Mouse (Mus musculus) midbrain, postnatal 0 days (tissue): Measurements from ENCODE around the gene Tfr2. TPM values are rescaled to one million over a fixed set of nuclear protein-coding genes. Genes with fewer than 3 reads are reported as not detected.

Experiments
- ATAC-seq: fragments of 200-750 bp; cut with Nextera tagmentation; 2 replicates; pipeline ENCODE4 v1.8.0; 2017; ENCODE audit warnings: moderate number of reproducible peaks, mild to moderate bottlenecking, moderate TSS enrichment, moderate library complexity; ENCODE audit not compliant: low FRiP score
- DNase-seq: peaks from one replicate; pipeline ENCODE4 v3.0.0-alpha.2; 2015; ENCODE audit warnings: low spot score
- H3K27ac ChIP-seq: fragments of 300-500 bp; sonication (generic); 2 replicates; pipeline ENCODE4 v1.5.1; 2014; ENCODE audit warnings: low read depth, mild to moderate bottlenecking, low read length, mixed read lengths
- H3K27me3 ChIP-seq: fragments of 300-500 bp; sonication (generic); 2 replicates; pipeline ENCODE4 v1.6.1; 2014; ENCODE audit warnings: low read length, control low read depth, mixed read lengths; ENCODE audit not compliant: insufficient read depth
- H3K36me3 ChIP-seq: fragments of 300-500 bp; sonication (generic); 2 replicates; pipeline ENCODE4 v1.6.1; 2014; ENCODE audit warnings: low read length, control low read depth, mixed read lengths; ENCODE audit not compliant: insufficient read depth
- H3K4me1 ChIP-seq: fragments of 300-500 bp; sonication (generic); 2 replicates; pipeline ENCODE4 v1.6.1; 2014; ENCODE audit warnings: mild to moderate bottlenecking, control low read depth, antibody characterized with exemption, low read length, mixed read lengths; ENCODE audit not compliant: insufficient read depth
- H3K4me2 ChIP-seq: fragments of 300-500 bp; sonication (generic); 2 replicates; pipeline ENCODE4 v1.6.1; 2014; ENCODE audit warnings: low read depth, mild to moderate bottlenecking, low read length, mixed read lengths; ENCODE audit not compliant: poor library complexity, severe bottlenecking
- H3K4me3 ChIP-seq: fragments of 300-500 bp; sonication (generic); 2 replicates; pipeline ENCODE4 v1.5.1; 2014; ENCODE audit warnings: low read depth, mild to moderate bottlenecking, low read length, moderate library complexity
- H3K9ac ChIP-seq: fragments of 300-500 bp; sonication (generic); replicated peaks from 2 replicates; pipeline ENCODE4 v1.6.1; 2014; ENCODE audit warnings: mild to moderate bottlenecking, low read length, moderate library complexity, mixed read lengths; ENCODE audit not compliant: poor library complexity, severe bottlenecking
- H3K9me3 ChIP-seq: fragments of 300-500 bp; sonication (generic); 2 replicates; pipeline ENCODE4 v1.6.1; 2016; ENCODE audit warnings: low read length, control low read depth
- CTCF ChIP-seq: IDR thresholded peaks from 2 replicates; pipeline ENCODE4 v1.5.1; 2016; ENCODE audit warnings: antibody characterized with exemption, mild to moderate bottlenecking
- WGBS: fragments of 180-500 bp; shearing (Covaris S2); extraction: QIAGEN DNeasy Blood & Tissue Kit; methylation state at CpG from one replicate; pipeline ENCODE4 v1.1.7; 2014; 5-methylcytosine and 5-hydroxymethylcytosine counted together
- polyA plus RNA-seq: library from polyadenylated mRNA; unstranded; fragments of >200 nt; fragmentation: Nextera tagmentation; extraction: Ambion mirVana; gene quantifications from 2 replicates; pipeline ENCODE4 v1.2.1, GENCODE M21; 2015
- total RNA-seq: library from RNA; depleted of rRNA; stranded (reverse); fragments of >200 nt; gene quantifications from 2 replicates; pipeline ENCODE4 v1.2.3, GENCODE M21; 2014

The Tfr2 gene
- total and polyA plus RNA-seq, 2 experiments from 2014 or later, result 21.7 to 29.6 TPM

- H3K4me2 ChIP-seq, result no peak overlapping the region
- DNase-seq (no peak), ATAC-seq (no peak)
- no peaks in the 10 kb centered on the region for H3K4me1 ChIP-seq
- 88% methylated on average over 11 of the region's 11 CpGs for WGBS
- no peaks in the 10 kb centered on the region for H3K9me3 ChIP-seq
- H3K27ac ChIP-seq, result no peak overlapping the region
- H3K27me3 ChIP-seq, result no peaks in the 10 kb centered on the region
- TF ChIP-seq CTCF, result no peak
- H3K36me3 ChIP-seq, result no peaks in the 10 kb centered on the region
- H3K4me3 ChIP-seq, result no peak overlapping the region
- H3K9ac ChIP-seq, result no peak overlapping the region
These were observed 54.4 kb downstream of the Tfr2 start for GRCm38 (mm10) chr5:137623937-137624530.

GRCm38 (mm10) chr5:137627991-137628390 is 58.4 kb downstream of the Tfr2 start:
- DNase-seq, result no peak
- peak overlapping the region; percentile 50 for H3K9ac ChIP-seq
- H3K4me2 ChIP-seq, result peak overlapping the region; percentile 59
- no peaks in the 10 kb centered on the region for H3K27me3 ChIP-seq
- ATAC-seq, result no peak
- H3K27ac ChIP-seq, result peak overlapping the region; percentile 72
- H3K9me3 ChIP-seq, result no peaks in the 10 kb centered on the region
- H3K4me1 ChIP-seq, result peaks cover 10% of the 10 kb centered on the region
- peak overlapping the region; percentile 43 for H3K4me3 ChIP-seq
- no peaks in the 10 kb centered on the region for H3K36me3 ChIP-seq
- WGBS, result 2% methylated on average over 9 of the region's 9 CpGs
- peak; percentile 31; the same call in 1 of the 2 replicates for TF ChIP-seq CTCF

GRCm38 (mm10) chr5:137628498-137629305 is 59.1 kb downstream of the Tfr2 start, which contains the start of the genes Fbxo24, Lrch4 and Gm20605:
TSS of gene Fbxo24 (minus strand) at chr5:137629002.
TSS of gene Lrch4 (plus strand) at chr5:137629121.
TSS of gene Gm20605 (plus strand) at chr5:137629175.
- peak within 1 kb of the TSS; percentile 80 for H3K9ac ChIP-seq
- ATAC-seq (peak; percentile 98), DNase-seq (peak; percentile 100)
- no peaks in the 10 kb centered on the region for H3K9me3 ChIP-seq
- peak within 1 kb of the TSS; percentile 89 for H3K4me2 ChIP-seq
- peaks cover 3% of the 10 kb centered on the region for H3K36me3 ChIP-seq
- no peaks in the 10 kb centered on the region for H3K27me3 ChIP-seq
- under 1% methylated on average over 44 of the region's 46 CpGs for WGBS
- peak within 1 kb of the TSS; percentile 87 for H3K27ac ChIP-seq
- H3K4me1 ChIP-seq, result peaks cover 10% of the 10 kb centered on the region
- peak within 1 kb of the TSS; percentile 92 for H3K4me3 ChIP-seq
- TF ChIP-seq CTCF, result peak; percentile 35; the same call in 1 of the 2 replicates

GRCm38 (mm10) chr5:137629306-137629721 is 59.7 kb downstream of the Tfr2 start:
- peak; percentile 15; the same call in 1 of the 2 replicates for ATAC-seq
- H3K27me3 ChIP-seq, result no peaks in the 10 kb centered on the region

GRCm38 (mm10) chr5:137629906-137630545 is 60.4 kb downstream of the Tfr2 start:
- ATAC-seq (no peak), DNase-seq (no peak)
- no peak for TF ChIP-seq CTCF
- WGBS, result 27% methylated on average over 6 of the region's 6 CpGs
- peak overlapping the region; percentile 92 for H3K4me3 ChIP-seq
- H3K27me3 ChIP-seq, result no peaks in the 10 kb centered on the region
- H3K4me2 ChIP-seq, result peak overlapping the region; percentile 89
- no peak overlapping the region for H3K27ac ChIP-seq
- H3K36me3 ChIP-seq, result peaks cover 10% of the 10 kb centered on the region
- H3K9me3 ChIP-seq, result no peaks in the 10 kb centered on the region
- H3K9ac ChIP-seq, result 0 out of 2 replicates have a peak overlapping the region, but pooled peaks have one; percentile 14
- peaks cover 10% of the 10 kb centered on the region for H3K4me1 ChIP-seq

More at GRCm38 (mm10) chr5:137629306-137629721, 59.7 kb downstream of the Tfr2 start:
- peak overlapping the region; percentile 89 for H3K4me2 ChIP-seq
- WGBS, result 1% methylated on average over 20 of the region's 23 CpGs
- peak overlapping the region; percentile 80 for H3K9ac ChIP-seq
- peaks cover 9% of the 10 kb centered on the region for H3K36me3 ChIP-seq
- H3K9me3 ChIP-seq, result no peaks in the 10 kb centered on the region
- TF ChIP-seq CTCF, result no peak
- peaks cover 10% of the 10 kb centered on the region for H3K4me1 ChIP-seq
- H3K27ac ChIP-seq, result peak overlapping the region; percentile 87
- DNase-seq, result peak; percentile 38
- H3K4me3 ChIP-seq, result peak overlapping the region; percentile 92
